Mouse (Mus musculus): ENCODE results near the gene Pih1d2. TPM values are rescaled to one million over a fixed set of nuclear protein-coding genes. Genes with fewer than 3 reads are reported as not detected.

Gene Pih1d2
- polyA plus RNA-seq, 1 experiment from 2014 or later, result 5.6 TPM

DNA sequence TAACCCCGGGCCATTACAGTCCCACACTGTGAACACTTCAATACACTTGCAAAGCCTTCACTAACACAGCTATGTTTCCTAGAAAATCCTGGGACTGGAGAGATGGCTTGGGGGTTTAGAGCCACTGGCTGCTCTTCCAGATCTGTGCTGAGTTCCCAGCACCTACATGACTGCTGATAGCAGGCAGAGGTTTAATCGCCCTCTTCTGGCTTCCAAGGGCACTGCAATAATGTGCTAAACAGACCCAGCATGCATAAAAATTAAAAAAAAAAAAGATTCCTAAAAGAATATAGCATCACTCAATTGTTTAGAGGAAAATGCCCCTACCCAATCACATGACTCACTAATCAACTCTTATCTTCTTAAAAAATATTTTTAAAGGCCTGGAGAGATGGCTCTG lies 15.9 kb downstream of the Pih1d2 start:
- Histone ChIP-seq H3K4me3 (no peak overlapping the region), H3K9me3 (no peaks in the 10 kb centered on the region), H3K4me2 (no peak overlapping the region), H3K9ac (no peak overlapping the region), H3K4me1 (no peaks in the 10 kb centered on the region), H3K27me3 (replicated peaks) (no peaks in the 10 kb centered on the region), H3K27ac (no peak overlapping the region), H3K36me3 (replicated peaks) (peaks cover 32% of the 10 kb centered on the region)
- WGBS, result 64% methylated on average over 2 of the region's 2 CpGs
- ATAC-seq (replicated peaks), result no peak

DNA sequence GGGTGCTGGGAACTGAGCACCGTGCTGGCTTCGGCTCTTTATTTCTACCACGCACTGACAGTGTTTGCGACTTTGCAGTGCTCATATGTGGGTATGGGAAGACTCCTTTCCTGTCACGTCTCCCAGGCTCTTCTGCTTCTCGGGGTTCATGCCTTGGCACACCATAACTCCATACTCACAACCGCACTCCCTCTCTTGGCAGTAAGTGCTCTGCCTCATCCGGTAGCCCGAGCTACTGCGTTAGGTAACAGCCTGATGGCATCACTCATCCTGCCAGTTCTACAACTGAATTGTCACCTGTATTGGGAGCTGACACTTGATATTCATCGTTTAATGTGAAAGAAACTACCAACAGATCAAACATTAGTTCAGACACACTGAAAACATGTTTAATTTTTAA lies 17.1 kb downstream of the Pih1d2 start:
- H3K36me3 ChIP-seq (replicated peaks), result peaks cover 44% of the 10 kb centered on the region
- 96% methylated on average over 11 of the region's 11 CpGs for WGBS

GRCm38 (mm10) chr9:50646826-50647370 lies 29.8 kb downstream of the Pih1d2 start:
- Histone ChIP-seq H3K36me3 (replicated peaks) (peaks cover 69% of the 10 kb centered on the region), H3K4me2 (no peak overlapping the region), H3K4me1 (no peaks in the 10 kb centered on the region), H3K27ac (no peak overlapping the region), H3K9me3 (no peaks in the 10 kb centered on the region), H3K27me3 (replicated peaks) (no peaks in the 10 kb centered on the region), H3K9ac (no peak overlapping the region), H3K4me3 (no peak overlapping the region)
- ATAC-seq (replicated peaks), result no peak
- 83% methylated on average over 10 of the region's 10 CpGs for WGBS

More for the DNA sequence above, 17.1 kb downstream of the Pih1d2 start:
- H3K27ac ChIP-seq, result no peak overlapping the region
- H3K4me2 ChIP-seq, result no peak overlapping the region
- no peak overlapping the region for H3K9ac ChIP-seq
- H3K9me3 ChIP-seq, result no peaks in the 10 kb centered on the region
- ATAC-seq (replicated peaks), result no peak
- H3K4me1 ChIP-seq, result no peaks in the 10 kb centered on the region
- no peak overlapping the region for H3K4me3 ChIP-seq
- H3K27me3 ChIP-seq (replicated peaks), result no peaks in the 10 kb centered on the region

- WGBS, result 94% methylated on average over 10 of the region's 10 CpGs
- ATAC-seq (replicated peaks), result no peak
Measured at GRCm38 (mm10) chr9:50650503-50650902, 33.4 kb downstream of the Pih1d2 start.

DNA sequence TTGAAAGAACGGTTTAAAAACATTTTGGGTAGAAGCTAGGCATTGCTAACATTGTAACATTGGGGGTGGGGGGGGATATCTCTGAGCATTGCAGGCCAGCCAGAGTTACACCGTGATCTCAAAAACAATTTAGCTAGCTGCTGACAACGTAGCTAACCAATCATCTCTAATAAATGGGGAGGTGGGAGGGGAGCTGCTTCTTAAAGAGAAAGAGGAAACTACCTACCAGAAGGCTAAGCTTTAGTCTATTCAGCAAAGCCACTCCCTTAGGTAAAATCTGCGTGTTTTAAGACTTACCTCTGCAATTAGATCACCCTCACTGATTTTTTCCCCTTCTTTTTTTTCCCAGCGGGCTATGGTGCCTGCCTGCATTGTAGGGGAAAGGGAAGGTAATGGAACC lies 41.3 kb downstream of the Pih1d2 start:
- peak overlapping the region; percentile 80 for H3K9ac ChIP-seq
- peak overlapping the region; percentile 68 for H3K4me3 ChIP-seq
- H3K4me2 ChIP-seq, result peak overlapping the region; percentile 77
- WGBS, result 23% methylated on average over 5 of the region's 5 CpGs
- H3K36me3 ChIP-seq (replicated peaks), result peaks cover 13% of the 10 kb centered on the region
- no peaks in the 10 kb centered on the region for H3K9me3 ChIP-seq
- H3K4me1 ChIP-seq, result peaks cover 21% of the 10 kb centered on the region
- H3K27me3 ChIP-seq (replicated peaks), result no peaks in the 10 kb centered on the region
- ATAC-seq (replicated peaks), result no peak
- H3K27ac ChIP-seq, result peak overlapping the region; percentile 90; the same call in 1 of the 2 replicates

More at GRCm38 (mm10) chr9:50650503-50650902, 33.4 kb downstream of the Pih1d2 start:
- no peak overlapping the region for H3K4me3 ChIP-seq
- H3K4me2 ChIP-seq, result no peak overlapping the region
- H3K4me1 ChIP-seq, result no peaks in the 10 kb centered on the region
- H3K27ac ChIP-seq, result no peak overlapping the region
- no peaks in the 10 kb centered on the region for H3K9me3 ChIP-seq
- peaks cover 62% of the 10 kb centered on the region for H3K36me3 ChIP-seq (replicated peaks)
- no peaks in the 10 kb centered on the region for H3K27me3 ChIP-seq (replicated peaks)
- H3K9ac ChIP-seq, result no peak overlapping the region

DNA sequence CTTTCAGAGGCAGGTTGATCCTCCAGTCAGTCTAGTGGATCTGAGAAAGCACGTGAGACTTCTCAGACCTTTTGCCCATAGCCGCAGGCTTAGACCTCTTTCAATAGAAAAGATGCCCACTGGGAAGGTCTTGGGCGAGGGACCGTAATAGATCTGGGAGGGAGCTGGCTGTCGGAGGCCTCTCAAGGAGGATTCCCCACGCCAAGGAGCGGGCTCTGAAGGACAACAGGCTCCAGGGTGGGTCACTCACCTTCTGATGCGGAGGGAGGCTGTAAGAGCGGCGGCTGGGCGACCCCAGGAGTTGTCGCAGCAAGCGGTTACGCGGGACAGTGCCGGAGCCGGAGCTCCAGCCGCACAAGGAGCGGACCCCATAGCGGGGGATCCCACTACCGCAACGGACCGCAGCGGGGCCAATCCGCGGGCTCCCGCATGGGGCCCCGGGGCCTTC lies 41.8 kb downstream of the Pih1d2 start:
- H3K27me3 ChIP-seq (replicated peaks), result no peaks in the 10 kb centered on the region
- 0% methylated on average over 28 of the region's 28 CpGs for WGBS
- H3K4me1 ChIP-seq, result peaks cover 21% of the 10 kb centered on the region
- peak; percentile 74; the same call in 1 of the 2 replicates for ATAC-seq (replicated peaks)
- peak overlapping the region; percentile 68 for H3K4me3 ChIP-seq
- H3K9ac ChIP-seq, result peak overlapping the region; percentile 80
- no peaks in the 10 kb centered on the region for H3K9me3 ChIP-seq
- peak overlapping the region; percentile 77 for H3K4me2 ChIP-seq
- H3K36me3 ChIP-seq (replicated peaks), result peaks cover 14% of the 10 kb centered on the region; the same call in 1 of the 2 replicates
- H3K27ac ChIP-seq, result peak overlapping the region; percentile 90

- H3K36me3 ChIP-seq (replicated peaks), result peaks cover 17% of the 10 kb centered on the region; the same call in 1 of the 2 replicates
- H3K27me3 ChIP-seq (replicated peaks), result no peaks in the 10 kb centered on the region
- whole genome bisulfite sequencing, result under 1% methylated on average over 63 of the region's 63 CpGs
- H3K9ac ChIP-seq, result peak within 1 kb of the TSS; percentile 80
- peak; percentile 94 for ATAC-seq (replicated peaks)
- H3K4me3 ChIP-seq, result peak within 1 kb of the TSS; percentile 68
- peaks cover 21% of the 10 kb centered on the region for H3K4me1 ChIP-seq
- peak within 1 kb of the TSS; percentile 90 for H3K27ac ChIP-seq
- H3K9me3 ChIP-seq, result no peaks in the 10 kb centered on the region
- peak within 1 kb of the TSS; percentile 77 for H3K4me2 ChIP-seq
Measured at GRCm38 (mm10) chr9:50659392-50660217, 42.5 kb downstream of the Pih1d2 start, which contains the start of gene Dlat. TSS of gene Dlat (minus strand) at chr9:50659780.

GRCm38 (mm10) chr9:50660431-50660830 lies 43.3 kb downstream of the Pih1d2 start:
- H3K27ac ChIP-seq, result no peak overlapping the region; the same call in 1 of the 2 replicates
- H3K9ac ChIP-seq, result no peak overlapping the region; the same call in 1 of the 2 replicates
- peaks cover 23% of the 10 kb centered on the region for H3K36me3 ChIP-seq (replicated peaks)
- peaks cover 21% of the 10 kb centered on the region for H3K4me1 ChIP-seq
- H3K4me2 ChIP-seq, result peak overlapping the region; percentile 77
- no peaks in the 10 kb centered on the region for H3K27me3 ChIP-seq (replicated peaks)
- H3K4me3 ChIP-seq, result peak overlapping the region; percentile 68
- no peaks in the 10 kb centered on the region for H3K9me3 ChIP-seq
- 17% methylated on average over 12 of the region's 12 CpGs for WGBS
- ATAC-seq (replicated peaks), result no peak

DNA sequence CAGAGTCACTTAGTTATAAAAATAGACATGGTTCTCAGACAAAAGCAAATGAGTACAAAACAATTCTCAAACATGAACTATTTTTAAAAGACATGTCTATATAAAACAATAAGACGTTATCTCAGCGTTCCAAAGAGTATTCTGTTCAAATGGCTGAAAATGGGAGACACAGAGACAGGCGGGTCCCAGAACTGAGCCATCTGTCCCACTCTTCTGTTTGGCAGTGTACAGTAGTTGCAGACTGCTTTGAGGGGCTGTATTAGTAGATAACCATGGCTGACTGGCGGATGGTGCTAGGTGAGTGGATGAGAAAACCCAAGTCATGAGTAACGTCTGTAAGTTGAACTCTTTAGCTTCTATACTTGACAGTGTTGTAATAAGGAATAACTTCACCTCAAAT lies 47.7 kb downstream of the Pih1d2 start:
- Histone ChIP-seq H3K9ac (no peak overlapping the region), H3K36me3 (replicated peaks) (peaks cover 37% of the 10 kb centered on the region), H3K4me1 (peaks cover 7% of the 10 kb centered on the region), H3K9me3 (no peaks in the 10 kb centered on the region), H3K27me3 (replicated peaks) (no peaks in the 10 kb centered on the region), H3K4me2 (no peak overlapping the region), H3K27ac (no peak overlapping the region), H3K4me3 (no peak overlapping the region)
- WGBS, result 93% methylated on average over 5 of the region's 5 CpGs
- ATAC-seq (replicated peaks), result no peak

- no peak overlapping the region for H3K4me3 ChIP-seq
- no peak overlapping the region for H3K27ac ChIP-seq
- H3K27me3 ChIP-seq (replicated peaks), result no peaks in the 10 kb centered on the region
- ATAC-seq (replicated peaks), result no peak
- WGBS, result 85% methylated on average over 6 of the region's 6 CpGs
- no peak overlapping the region for H3K9ac ChIP-seq
- H3K4me1 ChIP-seq, result no peaks in the 10 kb centered on the region
- peaks cover 37% of the 10 kb centered on the region for H3K36me3 ChIP-seq (replicated peaks)
- H3K9me3 ChIP-seq, result no peaks in the 10 kb centered on the region
- no peak overlapping the region for H3K4me2 ChIP-seq
Measured at GRCm38 (mm10) chr9:50666442-50666841, 49.3 kb downstream of the Pih1d2 start.

DNA sequence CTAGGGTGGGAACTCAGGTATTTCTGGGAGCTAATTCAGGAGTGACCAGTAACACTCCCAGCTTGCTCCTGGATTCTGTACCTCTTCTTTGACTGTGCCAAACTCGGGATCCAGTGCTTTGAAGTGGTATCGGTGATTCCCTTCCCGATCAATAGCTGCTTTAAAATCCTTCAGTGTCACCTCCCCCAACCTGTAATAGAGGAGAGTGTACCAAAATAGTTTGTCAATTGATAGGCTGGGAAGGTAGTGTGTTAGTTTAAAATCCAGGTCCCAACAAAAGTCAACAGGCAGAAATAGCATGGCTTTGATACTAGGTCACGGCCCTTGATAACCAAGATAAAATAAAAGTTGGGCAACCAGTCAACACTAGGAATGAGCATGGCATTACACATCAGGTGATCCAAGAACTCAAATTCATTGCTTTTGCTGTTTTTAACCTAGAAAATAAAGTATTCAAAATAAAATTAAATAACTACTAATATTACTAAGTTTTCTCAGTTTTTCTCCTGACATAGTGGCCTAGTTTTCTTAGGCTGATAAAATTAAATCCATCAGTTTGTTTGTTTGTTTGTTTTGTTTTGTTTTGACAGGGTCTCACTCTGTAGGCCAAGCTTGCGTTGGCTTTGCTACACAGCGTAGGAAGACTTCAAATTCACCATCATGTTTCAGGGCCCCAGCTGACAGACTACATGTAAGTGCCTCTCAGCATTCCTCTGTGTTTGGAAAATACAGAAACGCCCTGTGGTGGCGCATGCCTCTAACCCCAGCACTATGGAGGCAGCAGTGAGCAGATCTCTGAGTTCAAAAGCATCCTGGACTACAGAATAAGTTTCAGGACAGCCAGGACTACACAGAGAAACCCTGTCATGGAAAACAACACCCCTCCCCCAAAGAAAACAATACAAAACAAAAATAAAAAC lies 50.7 kb downstream of the Pih1d2 start:
- Histone ChIP-seq H3K4me1 (no peaks in the 10 kb centered on the region), H3K4me3 (no peak overlapping the region), H3K9ac (no peak overlapping the region), H3K27ac (no peak overlapping the region), H3K27me3 (replicated peaks) (no peaks in the 10 kb centered on the region), H3K4me2 (no peak overlapping the region), H3K36me3 (replicated peaks) (peaks cover 37% of the 10 kb centered on the region), H3K9me3 (no peaks in the 10 kb centered on the region)
- ATAC-seq (replicated peaks), result no peak
- 82% methylated on average over 8 of the region's 8 CpGs for WGBS

DNA sequence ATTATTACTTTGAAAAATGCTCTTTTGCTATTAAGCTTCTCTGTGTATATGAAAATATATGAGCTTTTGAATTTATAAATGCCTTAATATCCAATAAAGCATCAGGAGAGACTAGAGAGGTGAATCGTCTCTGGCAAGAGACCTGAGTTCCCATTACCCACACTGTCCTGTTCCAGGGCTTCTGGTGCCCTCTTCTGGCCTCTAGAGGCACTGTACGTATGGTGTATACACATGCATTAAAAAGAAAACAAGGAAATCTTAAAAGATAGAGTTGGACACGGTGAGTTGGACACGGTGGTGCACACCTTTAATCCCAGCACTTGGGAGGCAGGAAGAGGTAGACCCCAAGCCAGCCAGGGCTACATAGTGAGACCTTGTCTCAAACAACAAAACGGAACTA lies 53.6 kb downstream of the Pih1d2 start:
- Histone ChIP-seq H3K36me3 (replicated peaks) (peaks cover 21% of the 10 kb centered on the region; the same call in 1 of the 2 replicates), H3K9me3 (no peaks in the 10 kb centered on the region), H3K4me1 (no peaks in the 10 kb centered on the region), H3K9ac (no peak overlapping the region), H3K4me3 (no peak overlapping the region), H3K4me2 (no peak overlapping the region), H3K27me3 (replicated peaks) (no peaks in the 10 kb centered on the region), H3K27ac (no peak overlapping the region)
- WGBS, result 30% methylated on average over 5 of the region's 5 CpGs
- ATAC-seq (replicated peaks), result 0 out of 2 replicates have a peak, but pooled peaks have one; percentile 58
